15 mouse cellular contexts compared by ENCODE assay signal in the genomic region with DNA sequence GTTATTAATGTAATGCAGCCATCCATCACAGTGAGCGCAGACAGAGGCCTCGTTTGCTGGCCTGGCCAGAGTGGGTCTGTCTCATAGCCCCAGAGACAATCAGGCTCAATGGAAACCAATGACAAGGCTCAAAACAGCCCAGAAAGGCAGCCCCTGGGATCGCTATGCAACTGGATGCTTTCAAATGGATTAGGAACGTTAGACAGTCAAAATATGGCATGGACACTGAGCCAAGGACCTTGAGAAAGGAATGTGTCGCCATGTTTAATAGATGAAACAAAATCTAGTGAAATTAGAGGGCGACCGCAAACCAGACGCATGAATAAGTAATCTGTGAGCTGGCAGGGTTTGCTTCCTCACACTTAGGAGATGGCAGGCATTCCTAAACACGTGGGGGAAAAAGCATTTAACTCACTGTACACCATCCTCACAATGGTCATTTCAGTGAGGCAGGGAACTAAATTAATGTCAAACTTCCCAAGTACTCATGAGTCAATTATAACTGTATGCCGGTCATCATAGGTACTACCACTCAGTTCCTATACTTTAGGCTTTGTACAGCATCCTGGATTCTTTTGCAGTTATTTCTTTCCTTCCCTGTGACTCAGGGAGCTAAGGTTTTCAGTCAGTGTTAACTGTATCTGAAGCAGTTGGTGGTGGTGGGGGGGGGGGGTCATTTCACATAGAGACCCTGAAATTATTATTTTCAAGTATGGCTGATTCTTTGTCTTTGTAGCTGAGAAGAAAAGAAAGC.
DNase-seq lines count a peak whose midpoint lies in the region; ATAC-seq and TF ChIP-seq lines count a peak whose summit lies in the region.
"Had no signal": no experiment of that assay in that cellular context is flagged by ENCODE, and none has a peak within 500 bp of the region (broad histone marks: within the 10 kb centered on the region; RNA-seq: fewer than 3 reads in every experiment).

No protein-coding gene starts in this region.

- no peak for ATAC-seq in midbrain, embryonic 13.5 days
- ATAC-seq in hindbrain, embryonic 13.5 days (ENCODE audit: low FRiP score), result peak; percentile 66
- no peak for ATAC-seq in kidney, embryonic 14.5 days (ENCODE audit: low FRiP score, low TSS enrichment)

- H3K9ac ChIP-seq in midbrain, embryonic 13.5 days (replicated peaks), result no peak overlapping the region
- no peak overlapping the region for H3K9ac ChIP-seq in hindbrain, embryonic 13.5 days
- no peak overlapping the region for H3K9ac ChIP-seq in kidney, embryonic 14.5 days (ENCODE audit: low read depth, low read length)
- H3K9ac ChIP-seq: heart, embryonic 15.5 days; kidney, embryonic 15.5 days; lung, embryonic 15.5 days had no signal

- no peak overlapping the region for H3K4me2 ChIP-seq in midbrain, embryonic 13.5 days (replicated peaks)
- H3K4me2 ChIP-seq in hindbrain, embryonic 13.5 days, result no peak overlapping the region
- H3K4me2 ChIP-seq in kidney, embryonic 14.5 days (replicated peaks; ENCODE audit: low read depth, low read length), result no peak overlapping the region
- H3K4me2 ChIP-seq: heart, embryonic 15.5 days; kidney, embryonic 15.5 days; lung, embryonic 15.5 days had no signal

- no peak for TF ChIP-seq POLR2A in brain, embryonic 14.5 days (IDR thresholded peaks at IDR 0.05; ENCODE audit: borderline replicate concordance, extremely low read depth, insufficient read depth, insufficient read length, poor library complexity, severe bottlenecking)
- no peak for TF ChIP-seq POLR2A in olfactory bulb, adult 2 months (IDR thresholded peaks at IDR 0.05; ENCODE audit: insufficient read depth, low read depth, low read length)

- H3K9me3 ChIP-seq in midbrain, embryonic 13.5 days, result no peaks in the 10 kb centered on the region
- no peaks in the 10 kb centered on the region for H3K9me3 ChIP-seq in midbrain, embryonic 10.5 days (replicated peaks)
- H3K9me3 ChIP-seq in hindbrain, embryonic 13.5 days, result no peaks in the 10 kb centered on the region
- H3K9me3 ChIP-seq in kidney, embryonic 14.5 days (ENCODE audit: control insufficient read depth, low read length), result no peaks in the 10 kb centered on the region
- H3K9me3 ChIP-seq: heart, embryonic 15.5 days; kidney, embryonic 15.5 days; lung, embryonic 15.5 days; megakaryocyte, embryonic 14.5 days had no signal

- 64% methylated on average over 10 of the region's 10 CpGs for WGBS in midbrain, embryonic 13.5 days
- 82% methylated on average over 10 of the region's 10 CpGs for WGBS in midbrain, embryonic 10.5 days
- WGBS in hindbrain, embryonic 13.5 days, result 59% methylated on average over 10 of the region's 10 CpGs
- 34% methylated on average over 10 of the region's 10 CpGs for WGBS in olfactory bulb, adult 2 months
- 81% methylated on average over 10 of the region's 10 CpGs for WGBS in kidney, embryonic 14.5 days

- H3K4me1 ChIP-seq in midbrain, embryonic 13.5 days (replicated peaks), result peaks cover 3% of the 10 kb centered on the region; the same call in 1 of the 2 replicates
- H3K4me1 ChIP-seq in midbrain, embryonic 10.5 days, result no peaks in the 10 kb centered on the region
- peaks cover 8% of the 10 kb centered on the region for H3K4me1 ChIP-seq in hindbrain, embryonic 13.5 days (replicated peaks)
- peaks cover 2% of the 10 kb centered on the region; the same call in 1 of the 2 replicates for H3K4me1 ChIP-seq in olfactory bulb, adult 2 months (ENCODE audit: control insufficient read depth, insufficient read depth, low read length)
- no peaks in the 10 kb centered on the region for H3K4me1 ChIP-seq in kidney, embryonic 14.5 days (ENCODE audit: control insufficient read depth, insufficient read depth, low read length)
- H3K4me1 ChIP-seq: heart, embryonic 15.5 days; kidney, embryonic 15.5 days; lung, embryonic 15.5 days had no signal

- H3K27me3 ChIP-seq in midbrain, embryonic 13.5 days, result no peaks in the 10 kb centered on the region
- no peaks in the 10 kb centered on the region for H3K27me3 ChIP-seq in midbrain, embryonic 10.5 days (ENCODE audit: low read depth, poor library complexity, severe bottlenecking)
- no peaks in the 10 kb centered on the region for H3K27me3 ChIP-seq in hindbrain, embryonic 13.5 days
- no peaks in the 10 kb centered on the region for H3K27me3 ChIP-seq in kidney, embryonic 14.5 days (ENCODE audit: control insufficient read depth, insufficient read depth, low read length)
- H3K27me3 ChIP-seq: CH12.LX; heart, embryonic 15.5 days; kidney, embryonic 15.5 days; lung, embryonic 15.5 days; megakaryocyte, embryonic 14.5 days had no signal

- no peak for DNase-seq in midbrain, embryonic 10.5 days (ENCODE audit: low spot score)
- DNase-seq in brain, embryonic 14.5 days (ENCODE audit: low read depth), result peak; percentile 76
- no peak for DNase-seq in adrenal gland, postnatal 14 days
- DNase-seq: adrenal gland, adult 2 months; cerebellum, adult 9-10 months; liver had no signal

- TF ChIP-seq CTCF in brain, embryonic 14.5 days (IDR thresholded peaks at IDR 0.05; ENCODE audit: borderline replicate concordance, extremely low read depth, insufficient read depth, insufficient read length), result no peak
- TF ChIP-seq CTCF in olfactory bulb, adult 2 months (IDR thresholded peaks at IDR 0.05; ENCODE audit: insufficient read depth, low read depth, low read length), result no peak

- H3K36me3 ChIP-seq in midbrain, embryonic 13.5 days, result no peaks in the 10 kb centered on the region
- no peaks in the 10 kb centered on the region for H3K36me3 ChIP-seq in midbrain, embryonic 10.5 days
- peaks cover 6% of the 10 kb centered on the region; the same call in 1 of the 2 replicates for H3K36me3 ChIP-seq in hindbrain, embryonic 13.5 days
- no peaks in the 10 kb centered on the region for H3K36me3 ChIP-seq in kidney, embryonic 14.5 days (ENCODE audit: control insufficient read depth, insufficient read depth, low read length)
- H3K36me3 ChIP-seq: heart, embryonic 15.5 days; kidney, embryonic 15.5 days; lung, embryonic 15.5 days had no signal

- H3K27ac ChIP-seq in midbrain, embryonic 13.5 days, result peak overlapping the region; percentile 40; the same call in 1 of the 2 replicates
- no peak overlapping the region for H3K27ac ChIP-seq in midbrain, embryonic 10.5 days (replicated peaks)
- peak overlapping the region; percentile 60; the same call in 1 of the 2 replicates for H3K27ac ChIP-seq in hindbrain, embryonic 13.5 days
- H3K27ac ChIP-seq in olfactory bulb, adult 2 months (ENCODE audit: insufficient read depth, low read depth, low read length), result peak overlapping the region; percentile 37
- no peak overlapping the region for H3K27ac ChIP-seq in kidney, embryonic 14.5 days (ENCODE audit: low read depth, low read length)
- H3K27ac ChIP-seq: heart, embryonic 15.5 days; kidney, embryonic 15.5 days; lung, embryonic 15.5 days had no signal

- H3K4me3 ChIP-seq in midbrain, embryonic 13.5 days (replicated peaks), result no peak overlapping the region
- H3K4me3 ChIP-seq in midbrain, embryonic 10.5 days, result no peak overlapping the region
- H3K4me3 ChIP-seq in hindbrain, embryonic 13.5 days, result no peak overlapping the region
- H3K4me3 ChIP-seq in olfactory bulb, adult 2 months (ENCODE audit: insufficient read depth, low read depth, low read length), result no peak overlapping the region
- H3K4me3 ChIP-seq in kidney, embryonic 14.5 days (ENCODE audit: low read length), result no peak overlapping the region
- H3K4me3 ChIP-seq: heart, embryonic 15.5 days; kidney, embryonic 15.5 days; lung, embryonic 15.5 days; megakaryocyte, embryonic 14.5 days had no signal

Comparison
In these comparisons a context has a peak if more than half of its experiments do, and no peak if none do; other contexts are left out.
1. H3K27ac ChIP-seq: peak in midbrain, embryonic 13.5 days (single experiment), hindbrain, embryonic 13.5 days (single experiment) and olfactory bulb, adult 2 months (single experiment); none in midbrain, embryonic 10.5 days (single experiment) and kidney, embryonic 14.5 days (single experiment).